Mouse (Mus musculus) cerebellum, adult 2 months (tissue): ENCODE results near the gene Car11. TPM values are rescaled to one million over a fixed set of nuclear protein-coding genes. Genes with fewer than 3 reads are reported as not detected.
A peak's percentile ranks its signal among the peaks of the same experiment; 100 is the strongest.

ENCODE experiments used
- DNase-seq, 2 experiments: peaks; one replicate each; pipeline ENCODE4 v3.0.0; 2021
- H3K27ac ChIP-seq: fragments of 200-500 bp; 2 replicates; pipeline ENCODE4 v1.5.1; 2012; ENCODE audit warnings: low read length, control low read depth, inconsistent platforms; ENCODE audit not compliant: insufficient read depth
- H3K27me3 ChIP-seq: fragments of 200-500 bp; 2 replicates; pipeline ENCODE4 v1.6.1; 2012; ENCODE audit warnings: inconsistent platforms, mild to moderate bottlenecking, low read length, moderate library complexity; ENCODE audit not compliant: control insufficient read depth, insufficient read depth
- H3K4me1 ChIP-seq: fragments of 200-500 bp; 2 replicates; pipeline ENCODE4 v1.6.1; 2011; ENCODE audit warnings: low read length; ENCODE audit not compliant: control insufficient read depth, insufficient read depth
- H3K4me3 ChIP-seq: fragments of 200-500 bp; replicated peaks from 2 replicates; pipeline ENCODE3; 2011; ENCODE audit warnings: mild to moderate bottlenecking, low read depth, low read length, control low read depth; ENCODE audit not compliant: insufficient read depth
- CTCF ChIP-seq: fragments of 200-500 bp; IDR thresholded peaks from 2 replicates; pipeline ENCODE4 v1.5.1; 2011; ENCODE audit warnings: low read depth, mild to moderate bottlenecking, control low read depth, low read length, moderate library complexity, borderline replicate concordance; ENCODE audit not compliant: insufficient read depth
- POLR2A ChIP-seq: fragments of 200-500 bp; IDR thresholded peaks from 2 replicates; pipeline ENCODE4 v1.6.1; 2011; ENCODE audit warnings: low read length, control low read depth, borderline replicate concordance; ENCODE audit not compliant: insufficient read depth
- WGBS: fragments of 180-500 bp; shearing (Covaris S2); methylation state at CpG from one replicate; pipeline ENCODE4 v1.1.7; 2018; 5-methylcytosine and 5-hydroxymethylcytosine counted together
- polyA plus RNA-seq: library from polyadenylated mRNA; depleted of rRNA; stranded (reverse); fragments of >200 nt; gene quantifications from 2 replicates; pipeline ENCODE4 v1.2.3, GENCODE M21; 2012

The Car11 gene
- polyA plus RNA-seq, 1 experiment = 164 TPM

GRCm38 (mm10) chr7:45719180-45719579, 19.5 kb downstream of the Car11 start:
- Histone ChIP-seq H3K27ac (no peak overlapping the region), H3K4me1 (peaks cover 19% of the 10 kb centered on the region), H3K4me3 (no peak overlapping the region), H3K27me3 (no peaks in the 10 kb centered on the region)
- 77% methylated on average over 10 of the region's 10 CpGs for WGBS
- TF ChIP-seq CTCF = no peak
- no peak for TF ChIP-seq POLR2A
- no peak for DNase-seq

- TF ChIP-seq CTCF (no peak), POLR2A (no peak)
- Histone ChIP-seq H3K4me3 (no peak overlapping the region), H3K4me1 (peaks cover 19% of the 10 kb centered on the region), H3K27ac (no peak overlapping the region), H3K27me3 (no peaks in the 10 kb centered on the region)
- peak in 1 of 2 experiments; percentile 19 for DNase-seq
- 58% methylated on average over 16 of the region's 16 CpGs for WGBS
Observed at GRCm38 (mm10) chr7:45719738-45720412, 20.2 kb downstream of the Car11 start.

GRCm38 (mm10) chr7:45720413-45721233, 21.0 kb downstream of the Car11 start, which contains the start of gene Fam83e:
Fam83e (plus strand) TSS chr7:45721212.
- Histone ChIP-seq H3K27me3 (no peaks in the 10 kb centered on the region), H3K4me3 (no peak within 1 kb of the TSS), H3K4me1 (peaks cover 19% of the 10 kb centered on the region), H3K27ac (no peak within 1 kb of the TSS)
- TF ChIP-seq POLR2A (no peak), CTCF (peak; percentile 7; the same call in 1 of the 2 replicates)
- 62% methylated on average over 14 of the region's 14 CpGs for WGBS
- DNase-seq = peak in 1 of 2 experiments; percentile 31

GRCm38 (mm10) chr7:45721234-45721571, 21.6 kb downstream of the Car11 start:
- H3K27me3 ChIP-seq = no peaks in the 10 kb centered on the region
- WGBS = 24% methylated on average over 7 of the region's 7 CpGs
- peaks cover 14% of the 10 kb centered on the region for H3K4me1 ChIP-seq
- no peak overlapping the region for H3K27ac ChIP-seq
- no peak overlapping the region for H3K4me3 ChIP-seq
- DNase-seq = no peak
- TF ChIP-seq POLR2A (no peak), CTCF (no peak)

GRCm38 (mm10) chr7:45721642-45722347, 22.2 kb downstream of the Car11 start:
- H3K27me3 ChIP-seq = no peaks in the 10 kb centered on the region
- peak; percentile 30 to 46 for DNase-seq
- H3K27ac ChIP-seq = no peak overlapping the region
- 17% methylated on average over 13 of the region's 13 CpGs for WGBS
- TF ChIP-seq POLR2A (no peak), CTCF (no peak)
- peaks cover 14% of the 10 kb centered on the region for H3K4me1 ChIP-seq
- no peak overlapping the region for H3K4me3 ChIP-seq

- WGBS = 28% methylated on average over 13 of the region's 13 CpGs
- DNase-seq = peak; percentile 49 to 59
- Histone ChIP-seq H3K27ac (no peak overlapping the region), H3K4me3 (no peak overlapping the region), H3K27me3 (no peaks in the 10 kb centered on the region), H3K4me1 (peaks cover 14% of the 10 kb centered on the region)
- no peak for TF ChIP-seq POLR2A
- 0 out of 2 replicates have a peak, but pooled peaks have one; percentile 5 for TF ChIP-seq CTCF
Observed at GRCm38 (mm10) chr7:45722348-45722713, 22.7 kb downstream of the Car11 start.

GRCm38 (mm10) chr7:45723301-45723700, 23.7 kb downstream of the Car11 start:
- TF ChIP-seq POLR2A = no peak
- no peak for TF ChIP-seq CTCF
- 84% methylated on average over 4 of the region's 4 CpGs for WGBS
- Histone ChIP-seq H3K4me3 (no peak overlapping the region), H3K27me3 (no peaks in the 10 kb centered on the region), H3K4me1 (peaks cover 14% of the 10 kb centered on the region), H3K27ac (no peak overlapping the region)
- DNase-seq = no peak

GRCm38 (mm10) chr7:45723781-45724180, 24.1 kb downstream of the Car11 start:
- TF ChIP-seq POLR2A (no peak), CTCF (no peak)
- no peak overlapping the region for H3K4me3 ChIP-seq
- no peaks in the 10 kb centered on the region for H3K27me3 ChIP-seq
- peaks cover 14% of the 10 kb centered on the region for H3K4me1 ChIP-seq
- DNase-seq = no peak
- 94% methylated on average over 14 of the region's 14 CpGs for WGBS
- no peak overlapping the region for H3K27ac ChIP-seq
